Mouse (Mus musculus) kidney, postnatal 10 days (tissue): Measurements from ENCODE around the gene Cog4.

Experiments used
- DNase-seq: peaks from one replicate; pipeline ENCODE4 v3.0.0; 2021; ENCODE audit warnings: mixed read lengths

Cog4 gene

DNA sequence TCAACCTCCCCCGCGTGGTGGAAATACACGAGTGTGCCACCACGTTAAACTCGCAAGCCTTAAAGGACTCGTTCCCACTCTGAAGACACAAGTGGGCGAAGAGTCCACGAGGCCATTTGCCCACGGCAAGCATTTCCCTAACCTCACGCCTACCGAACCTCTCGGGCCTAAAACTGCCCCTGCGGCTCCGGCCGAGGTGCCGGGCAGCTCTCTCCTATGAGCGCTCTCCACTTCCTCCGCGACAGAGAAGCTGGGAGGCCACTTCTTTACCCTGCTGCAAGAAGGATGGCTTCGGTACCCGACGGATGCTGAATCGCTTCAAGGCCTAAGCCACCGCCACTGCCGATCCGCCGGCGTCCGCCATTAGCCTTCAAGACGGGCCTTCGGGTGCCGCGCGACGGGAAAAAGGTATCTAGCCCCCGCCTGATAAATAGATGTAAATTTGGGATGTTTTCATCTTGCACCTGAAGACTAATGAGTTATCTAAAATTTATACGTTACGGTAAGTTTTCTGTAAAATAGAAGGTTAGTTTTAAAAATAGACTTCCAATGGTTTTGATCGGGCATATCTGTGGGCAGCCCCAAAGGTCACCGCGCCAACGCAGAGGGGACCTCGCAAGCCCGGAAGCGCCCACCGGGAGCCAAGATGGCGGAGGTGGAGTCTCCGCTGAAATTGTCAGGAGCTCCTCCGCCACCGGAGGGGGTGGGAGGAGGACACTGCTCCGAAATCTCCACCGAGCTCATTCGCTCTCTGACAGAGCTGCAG, at the start of gene Cog4, which contains the start of gene Sf3b3:
Gene Cog4 (plus strand): TSS at position 196 of the 766 bp plus-strand sequence.
Gene Sf3b3 (minus strand): TSS at position 383 of the 766 bp plus-strand sequence.
- peak; percentile 91 for DNase-seq

DNA sequence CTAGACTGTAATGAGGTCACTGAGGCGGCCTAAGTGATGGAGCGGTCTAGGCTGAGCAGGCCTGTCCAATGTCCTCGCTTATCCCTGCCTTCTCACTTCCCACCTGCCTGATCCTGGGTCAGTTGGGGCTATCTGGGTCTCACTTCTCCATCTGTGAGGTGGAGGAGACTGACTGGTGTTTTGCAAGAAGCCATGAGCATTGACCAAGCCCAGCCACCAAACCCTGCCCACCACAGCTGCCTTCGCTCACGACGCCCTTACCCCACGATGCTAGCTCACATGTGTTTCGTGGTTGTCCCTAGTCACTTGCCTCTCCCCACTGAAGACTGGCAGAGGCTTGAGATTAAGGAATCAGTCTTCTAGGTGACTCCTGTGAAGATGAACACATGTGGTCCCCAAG, 49.3 kb upstream of the Cog4 start:
- no peak for DNase-seq

DNA sequence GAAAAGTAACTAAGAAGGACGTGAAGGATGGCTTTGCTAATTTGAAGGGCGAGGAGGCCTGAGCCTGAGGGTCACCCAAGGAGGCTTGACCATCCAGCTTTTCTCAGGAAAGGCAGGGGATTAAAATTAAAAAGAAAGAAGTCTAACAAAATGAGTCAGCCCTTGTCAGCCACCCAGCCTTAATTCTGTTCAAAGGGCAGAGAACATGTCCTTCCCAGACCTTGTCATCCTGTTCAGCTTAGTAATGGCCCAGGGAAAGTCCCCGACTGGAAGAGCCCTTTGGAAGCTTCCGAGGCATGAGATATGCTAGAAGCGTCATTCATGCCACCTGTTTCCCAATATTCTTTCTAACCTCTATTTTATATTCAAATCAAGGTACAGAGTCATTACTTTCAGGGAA, 43.4 kb upstream of the Cog4 start:
- DNase-seq = no peak

DNA sequence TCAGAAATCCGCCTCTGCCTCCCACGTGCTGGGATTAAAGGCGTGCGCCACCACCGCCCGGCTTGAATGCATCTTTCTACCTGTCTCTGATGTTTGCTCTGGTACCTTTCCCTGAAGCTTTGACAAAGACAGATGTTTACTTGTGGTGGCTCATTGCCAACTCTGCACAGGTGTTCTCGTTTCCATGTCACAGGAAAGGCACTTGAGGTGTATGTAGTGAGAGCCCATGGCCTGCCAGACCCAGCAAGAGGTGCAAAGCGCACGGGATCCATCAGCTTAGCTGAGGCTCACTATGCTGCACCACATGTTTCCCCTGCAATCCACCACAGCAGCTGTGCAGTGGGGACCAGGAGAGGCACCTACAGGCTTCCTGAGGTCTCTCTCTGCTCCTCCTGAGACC, 42.5 kb upstream of the Cog4 start:
- no peak for DNase-seq

DNA sequence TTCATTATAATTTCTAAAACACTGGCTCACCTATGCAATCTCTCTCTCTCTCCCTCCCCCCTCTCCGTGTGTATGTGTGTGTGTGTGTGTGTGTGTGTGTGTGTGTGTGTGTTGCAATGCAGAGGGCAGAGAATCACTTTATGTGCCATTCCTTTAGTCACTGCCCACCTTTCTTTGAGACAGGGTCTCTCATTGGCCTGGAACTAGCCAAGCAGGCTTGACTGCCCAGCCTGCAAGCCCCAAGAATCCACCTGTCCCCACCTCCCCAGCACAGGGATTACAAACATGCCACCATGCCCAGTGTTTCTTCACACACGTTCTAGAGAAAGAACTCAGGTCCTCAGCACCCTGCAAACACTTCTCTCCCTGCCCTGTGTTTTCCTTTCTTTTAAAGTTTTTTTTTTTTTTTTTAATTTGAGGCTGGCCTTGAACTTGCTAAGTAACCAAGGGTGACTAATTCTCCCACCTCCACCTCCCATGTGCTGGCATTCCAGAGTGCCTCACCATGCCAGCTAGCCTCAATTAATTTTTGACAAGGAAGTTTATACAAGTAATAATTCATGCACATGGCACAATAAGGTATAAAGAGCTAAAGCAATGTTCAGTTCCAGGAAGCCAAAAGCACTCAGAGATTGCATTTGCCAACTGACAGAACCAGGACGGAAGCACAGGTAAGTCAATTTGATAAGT, 41.4 kb upstream of the Cog4 start:
- DNase-seq = no peak

DNA sequence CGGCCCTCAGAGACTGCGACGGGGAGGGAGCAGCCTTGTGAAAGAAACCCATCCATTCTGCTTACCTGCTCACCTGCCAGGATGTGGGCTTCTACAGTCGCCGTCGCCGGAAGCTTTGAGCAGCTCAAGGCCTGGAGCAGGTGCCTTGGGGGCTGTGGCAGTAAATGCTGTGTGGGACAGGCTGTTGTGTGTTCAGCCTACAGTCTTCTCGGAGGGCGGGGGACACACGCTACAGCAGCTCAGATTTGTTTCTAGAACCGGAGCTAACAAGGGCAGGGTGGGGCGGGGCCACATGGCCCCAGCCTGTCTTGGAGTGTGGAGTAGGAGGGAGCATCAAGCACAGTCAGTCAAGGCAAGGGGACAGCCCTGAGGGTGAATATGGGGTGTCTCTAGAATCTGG, 40.7 kb upstream of the Cog4 start, which contains the start of gene Il34:
Gene Il34 (minus strand): TSS at position 256 of the 400 bp plus-strand sequence.
- no peak for DNase-seq

DNA sequence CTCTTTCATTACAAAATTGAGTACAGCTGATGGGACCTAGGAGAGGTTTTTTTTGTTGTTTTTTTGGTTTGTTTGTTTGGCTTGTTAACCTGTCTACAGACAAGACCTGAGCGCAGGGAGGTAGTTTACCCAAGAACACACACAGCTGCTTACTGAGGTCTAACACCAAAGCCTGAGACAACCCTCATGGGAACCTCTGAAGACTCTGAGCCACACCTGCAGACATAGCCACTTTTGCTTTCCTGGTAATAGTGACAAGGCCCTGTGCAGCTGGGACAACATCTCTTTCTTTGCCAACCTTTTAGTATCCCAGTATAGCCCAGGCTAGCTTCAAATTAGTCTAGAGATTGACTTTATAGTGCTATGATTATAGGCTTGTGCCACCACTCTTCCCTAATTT, 40.3 kb upstream of the Cog4 start:
- DNase-seq = no peak

DNA sequence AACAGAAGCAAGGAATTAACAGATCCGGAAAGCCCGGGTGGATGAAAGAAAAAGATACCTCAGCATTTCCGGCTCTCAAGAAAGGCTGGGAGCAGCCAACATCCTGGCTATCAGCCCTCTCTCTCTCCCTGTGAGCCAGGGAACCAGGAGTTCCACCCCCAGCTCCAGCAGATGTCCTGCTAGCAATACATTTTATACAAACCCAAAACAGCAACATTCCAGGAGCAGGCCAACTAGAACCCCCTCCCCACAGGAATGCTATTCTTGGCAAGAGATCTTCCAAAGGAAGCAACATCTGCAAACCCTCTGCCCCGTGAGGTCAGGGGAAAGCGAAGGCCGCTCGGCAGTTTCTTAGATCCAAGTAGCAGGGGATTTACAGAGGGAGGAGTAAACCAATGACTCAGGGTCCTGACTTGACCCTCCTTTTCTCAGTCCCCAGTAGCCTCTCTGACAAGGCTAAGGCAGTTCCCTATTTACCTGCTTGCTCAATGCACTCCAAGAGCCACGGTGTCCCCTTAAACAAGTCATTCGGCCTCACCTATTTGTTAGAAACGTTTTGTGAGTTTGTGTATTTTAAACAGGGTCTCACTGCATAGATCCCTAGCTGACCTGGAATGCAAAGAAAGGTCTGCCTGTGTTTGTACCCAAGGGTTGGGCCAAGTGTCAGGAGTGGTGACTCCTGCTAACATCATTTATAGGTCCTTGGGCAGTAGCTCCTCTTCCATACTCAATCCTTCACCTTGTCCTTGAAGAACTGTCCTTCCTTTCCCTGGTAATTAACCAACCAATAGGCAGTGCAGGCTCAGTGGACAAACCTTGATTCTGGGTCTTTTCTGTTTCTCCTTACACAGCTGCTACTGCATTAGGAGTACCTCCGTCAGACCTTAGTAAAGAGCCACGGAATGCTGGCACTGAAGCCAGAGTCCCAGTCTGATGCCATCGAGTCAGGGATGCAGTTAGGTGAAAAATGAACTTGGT, 37.6 kb upstream of the Cog4 start:
- peak; percentile 79 for DNase-seq

DNA sequence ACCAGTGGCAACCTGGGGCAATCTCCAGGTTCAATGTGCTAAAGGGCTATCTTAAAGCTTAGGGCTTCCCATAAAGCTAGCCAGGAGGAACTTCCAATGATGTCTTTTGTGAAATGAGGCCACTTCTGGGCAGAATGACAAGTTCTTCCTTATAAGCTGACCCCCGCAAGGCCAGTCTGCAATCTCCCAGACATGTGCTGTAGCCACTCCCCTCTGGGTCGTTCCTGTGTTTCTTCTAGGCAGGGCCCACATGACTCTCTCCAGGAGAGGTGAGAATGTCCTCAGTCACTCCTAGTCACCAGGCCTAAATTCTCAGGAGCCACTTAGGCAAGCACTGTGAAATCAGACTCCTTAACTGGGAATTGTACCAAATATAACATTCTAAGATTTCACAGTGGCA, 36.6 kb upstream of the Cog4 start:
- DNase-seq = peak; percentile 58

DNA sequence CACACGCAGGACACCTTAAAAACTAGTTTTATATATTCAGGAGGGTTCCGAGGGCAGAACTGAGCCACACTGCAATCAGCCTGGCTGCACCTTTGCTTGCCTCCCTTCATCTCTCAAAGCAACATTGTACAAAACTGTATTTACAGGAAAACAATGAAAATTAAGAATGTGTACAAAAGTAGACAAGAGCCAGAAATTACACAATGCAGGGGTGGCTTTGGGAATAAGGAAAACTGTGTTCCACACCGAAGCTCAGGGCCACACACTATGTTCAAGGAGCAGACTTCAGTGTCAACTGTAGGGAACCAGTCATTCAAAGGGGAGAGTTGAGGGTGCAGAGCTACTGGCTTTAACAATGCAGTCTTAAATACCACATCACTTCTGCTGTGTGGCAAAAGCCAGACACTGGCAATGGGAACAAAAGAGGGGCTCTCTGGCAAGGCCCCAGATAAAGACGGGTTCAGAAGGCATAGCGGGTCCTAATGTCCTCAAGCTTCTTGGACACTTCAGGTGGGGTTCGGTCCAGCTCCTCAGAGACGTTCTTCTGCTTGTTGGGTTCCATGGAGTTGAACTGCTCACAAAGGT, 35.8 kb upstream of the Cog4 start:
- DNase-seq = no peak

DNA sequence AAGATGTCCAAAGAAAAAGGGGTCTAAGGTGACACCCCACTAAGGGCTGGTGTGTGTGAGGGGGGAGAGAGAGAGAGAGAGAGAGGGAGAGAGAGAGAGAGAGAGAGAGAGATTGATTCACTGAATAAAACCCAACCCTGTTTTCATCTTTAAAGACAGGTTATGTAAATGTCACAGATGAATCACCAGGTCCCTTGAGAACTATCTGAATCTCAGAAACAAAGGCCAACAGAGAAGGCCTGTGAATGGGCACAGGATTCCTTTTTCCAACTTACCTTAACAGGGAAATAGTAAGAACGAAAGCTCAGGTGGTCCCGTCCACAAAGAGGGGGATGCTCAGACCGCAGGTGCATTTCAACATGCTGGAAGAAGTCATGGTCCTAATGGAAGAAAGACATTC, 35.3 kb upstream of the Cog4 start:
- no peak for DNase-seq

DNA sequence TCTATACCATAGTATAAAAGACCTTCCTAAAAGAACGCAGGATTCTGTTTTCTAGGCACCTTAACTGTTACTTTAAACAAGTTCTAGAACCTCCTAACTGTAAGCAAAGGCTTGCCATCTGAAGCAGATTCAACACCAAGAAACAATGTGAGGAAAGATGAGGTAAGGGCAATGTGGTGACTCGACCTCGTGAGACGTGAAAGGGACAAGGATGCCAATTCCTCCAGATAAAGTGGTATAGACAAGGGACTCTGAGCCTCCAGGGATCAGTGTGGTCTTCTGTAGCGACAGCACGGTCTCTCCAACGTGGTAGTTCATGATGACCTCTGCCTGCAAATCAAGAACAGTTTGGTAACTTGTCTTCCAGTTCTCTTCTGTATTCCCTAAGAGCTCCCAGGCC, 34.6 kb upstream of the Cog4 start:
- DNase-seq = no peak

DNA sequence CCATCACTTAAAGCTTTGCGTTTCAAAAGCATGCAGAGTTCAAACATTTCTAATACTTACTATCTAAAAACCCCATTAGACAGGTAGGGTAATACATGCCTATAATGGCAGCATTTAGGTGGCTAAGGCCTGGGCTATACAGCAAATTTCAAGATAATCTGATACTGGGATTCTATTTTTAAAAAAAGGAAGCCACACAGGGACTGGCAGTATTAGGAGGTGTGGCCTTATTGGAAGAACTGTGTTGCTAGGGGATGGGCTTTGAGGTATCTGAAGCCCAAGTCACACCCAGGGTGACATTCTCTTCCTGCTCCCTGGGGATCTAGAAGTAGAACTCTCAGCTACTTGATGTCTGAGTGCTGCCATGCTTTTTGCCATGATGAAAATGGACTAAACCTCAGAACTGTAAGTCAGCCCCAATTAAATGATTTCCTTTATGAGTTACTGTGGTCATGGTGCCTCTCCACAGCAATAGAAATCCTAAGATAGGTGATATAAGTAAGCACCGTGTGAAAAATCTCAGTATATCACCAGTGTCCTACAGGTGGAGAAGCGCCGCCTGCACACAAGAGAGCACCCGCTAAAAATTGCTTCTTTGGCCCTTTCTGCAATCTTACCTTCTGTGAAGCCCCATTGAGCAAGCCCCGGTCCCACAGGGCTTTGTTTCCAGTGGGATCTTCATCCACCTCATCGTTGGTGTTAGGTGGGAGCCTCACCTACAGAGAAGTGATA, 33.9 kb upstream of the Cog4 start:
- DNase-seq = no peak

DNA sequence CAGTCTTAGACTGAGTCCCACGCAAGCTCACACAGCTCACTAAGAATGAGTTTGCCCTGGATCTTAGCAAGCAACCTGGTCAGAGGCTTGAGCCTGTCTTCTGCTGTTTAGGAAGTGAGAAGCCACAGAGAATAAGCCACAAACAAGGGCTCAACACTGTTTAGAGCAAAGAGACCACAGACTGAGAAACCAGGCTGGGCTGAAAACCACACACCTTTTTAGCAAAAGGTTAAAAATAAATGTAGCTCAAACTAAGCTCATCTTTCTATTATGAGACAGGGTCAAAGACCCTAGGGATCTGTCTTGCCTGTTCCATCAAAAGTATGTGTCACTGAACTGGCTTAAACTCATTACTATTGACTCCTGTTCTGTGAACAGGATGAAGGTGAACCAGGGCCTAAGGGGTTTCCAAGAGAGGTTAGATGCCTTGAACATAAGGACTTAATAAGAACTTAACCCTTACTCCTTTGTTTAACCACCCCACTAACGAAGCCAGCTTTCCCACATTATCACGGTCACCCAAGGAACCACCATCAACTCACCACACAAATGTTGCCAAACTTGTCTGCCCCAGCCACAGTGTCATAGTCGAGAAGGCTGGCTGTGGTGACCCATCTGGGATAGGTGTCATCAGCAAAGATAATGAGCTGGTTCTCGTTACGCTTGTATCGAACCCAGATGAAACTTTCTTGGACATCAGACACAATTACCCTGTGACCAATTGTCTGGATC, 33.2 kb upstream of the Cog4 start:
- no peak for DNase-seq

DNA sequence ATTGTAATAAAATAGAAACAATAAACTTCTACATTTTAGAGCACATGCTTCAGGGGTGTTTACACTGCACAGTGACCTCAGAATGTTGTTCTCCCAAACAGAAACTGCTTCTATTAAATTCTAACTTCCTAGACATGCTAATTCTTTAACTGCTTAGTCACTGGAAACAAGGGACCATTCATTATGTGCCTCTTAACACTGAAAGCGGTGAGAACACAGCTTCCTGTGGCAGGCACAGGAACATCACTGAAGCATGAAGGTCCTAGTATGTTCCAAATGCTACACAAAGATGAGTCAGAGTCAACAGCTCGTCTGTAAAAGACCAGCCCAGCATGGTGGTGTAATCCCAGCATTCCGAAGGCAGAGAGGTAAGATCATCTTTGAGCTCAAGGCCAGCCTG, 31.1 kb upstream of the Cog4 start:
- no peak for DNase-seq

DNA sequence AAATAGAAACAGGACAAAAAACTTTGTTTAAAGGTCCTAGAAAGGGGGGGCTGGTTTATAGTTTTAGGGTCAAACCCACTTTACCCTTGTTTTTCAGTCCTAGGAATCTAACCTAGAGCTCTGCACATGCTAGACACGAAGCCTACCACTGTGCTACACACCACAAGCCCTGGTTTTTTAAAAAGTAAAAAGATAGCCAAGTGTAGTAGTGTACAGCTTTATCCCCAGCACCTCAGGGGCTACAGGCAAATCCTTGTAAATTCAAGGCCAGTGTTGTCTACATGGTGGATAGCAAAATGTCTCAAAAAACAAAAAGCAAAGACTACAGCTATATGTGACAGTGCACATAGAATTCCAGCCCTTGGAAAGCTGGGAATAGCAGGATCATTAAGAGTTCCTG, 29.4 kb upstream of the Cog4 start:
- no peak for DNase-seq

DNA sequence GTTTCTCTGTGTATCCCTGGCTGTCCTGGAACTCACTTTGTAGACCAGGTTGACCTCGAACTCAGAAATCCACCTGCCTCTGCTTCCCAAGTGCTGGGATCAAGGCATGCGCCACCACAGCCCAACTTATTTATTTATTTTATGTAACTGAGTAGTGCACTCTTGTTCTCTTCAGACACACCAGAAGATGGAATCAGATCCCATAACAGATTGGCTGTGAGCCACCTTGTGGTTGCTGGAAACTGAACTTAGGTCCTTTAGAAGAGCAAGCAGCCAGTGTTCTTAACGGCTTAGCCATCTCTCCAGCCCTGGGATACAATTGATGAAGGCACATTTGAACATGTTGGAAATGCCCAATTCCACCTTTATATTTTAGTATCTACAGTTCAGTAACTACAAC, 27.8 kb upstream of the Cog4 start:
- peak; percentile 60 for DNase-seq

DNA sequence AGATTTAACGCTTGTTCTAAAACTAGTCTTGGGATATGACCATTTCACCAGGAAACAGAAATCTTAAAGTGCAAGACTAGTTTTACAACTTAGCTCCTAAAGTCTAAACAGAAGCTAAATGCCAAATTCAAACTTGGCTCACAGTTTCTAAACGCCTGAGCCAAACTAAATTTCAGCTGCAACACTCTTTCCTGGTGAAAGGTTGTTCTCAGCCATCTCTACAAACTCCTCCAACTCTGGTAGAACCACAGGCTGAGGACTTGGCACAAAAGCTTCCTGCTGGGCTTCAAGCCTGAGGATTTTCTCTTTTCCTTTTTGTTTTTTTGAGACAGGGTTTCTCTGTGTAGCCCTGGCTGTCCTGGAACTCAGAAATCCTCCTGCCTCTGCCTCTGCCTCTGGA, 26.1 kb upstream of the Cog4 start:
- no peak for DNase-seq

DNA sequence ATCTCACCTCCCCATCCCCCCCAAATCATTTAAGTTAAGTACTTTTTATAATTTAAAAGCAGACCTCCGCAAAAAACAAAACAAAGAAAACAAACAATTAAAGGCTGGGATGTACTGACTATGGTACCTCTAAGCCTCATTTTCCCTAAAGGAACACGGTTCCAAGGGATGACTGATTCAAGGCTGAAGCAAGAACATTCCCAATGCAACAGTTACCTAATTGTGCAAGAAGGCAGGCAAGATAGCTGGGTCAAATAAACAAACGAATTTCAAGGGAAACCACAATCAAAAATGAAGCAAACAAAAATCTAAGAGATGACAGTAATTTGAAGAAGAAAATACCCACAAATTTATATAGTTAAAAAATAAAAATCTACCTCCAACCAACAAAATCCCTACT, 24.4 kb upstream of the Cog4 start:
- no peak for DNase-seq

DNA sequence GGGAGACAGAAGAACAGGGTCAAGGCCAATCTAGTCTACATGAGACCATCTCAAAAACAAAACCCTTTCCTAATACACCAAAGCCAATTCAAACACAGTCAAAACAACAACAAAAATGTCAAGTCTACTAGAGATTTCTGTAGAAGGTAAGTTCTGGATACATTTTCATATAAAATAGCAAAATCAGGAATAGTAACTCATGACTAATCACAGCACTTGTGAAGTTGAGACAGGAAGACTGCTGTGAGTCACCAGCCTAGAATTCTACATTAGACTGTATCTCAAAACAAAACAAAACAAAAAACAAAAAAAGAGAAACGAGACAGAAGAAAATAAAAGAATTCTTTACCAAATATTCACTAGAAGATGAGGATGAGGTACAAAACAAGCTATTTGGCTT, 21.5 kb upstream of the Cog4 start:
- DNase-seq = no peak

DNA sequence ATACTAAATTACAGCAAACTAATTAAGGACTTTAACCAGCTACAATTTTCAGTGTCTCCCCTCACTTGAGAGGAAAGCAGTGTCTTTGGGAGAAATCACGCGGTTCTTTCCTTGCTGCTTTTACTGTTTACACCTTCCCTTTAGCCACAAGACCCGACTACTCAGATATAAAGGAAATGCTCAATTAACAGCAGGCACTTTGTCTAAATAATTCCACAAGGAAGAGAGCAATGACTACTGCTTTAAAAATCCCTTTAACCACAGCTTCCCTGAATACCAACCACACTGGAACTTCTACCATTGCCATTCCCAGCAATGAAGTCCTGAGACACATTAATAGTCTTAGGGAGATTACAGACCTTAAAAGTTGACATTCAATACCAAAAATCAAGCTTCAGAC, 17.9 kb upstream of the Cog4 start:
- no peak for DNase-seq
